Mouse (Mus musculus): ENCODE results near the gene Snf8.

DNA sequence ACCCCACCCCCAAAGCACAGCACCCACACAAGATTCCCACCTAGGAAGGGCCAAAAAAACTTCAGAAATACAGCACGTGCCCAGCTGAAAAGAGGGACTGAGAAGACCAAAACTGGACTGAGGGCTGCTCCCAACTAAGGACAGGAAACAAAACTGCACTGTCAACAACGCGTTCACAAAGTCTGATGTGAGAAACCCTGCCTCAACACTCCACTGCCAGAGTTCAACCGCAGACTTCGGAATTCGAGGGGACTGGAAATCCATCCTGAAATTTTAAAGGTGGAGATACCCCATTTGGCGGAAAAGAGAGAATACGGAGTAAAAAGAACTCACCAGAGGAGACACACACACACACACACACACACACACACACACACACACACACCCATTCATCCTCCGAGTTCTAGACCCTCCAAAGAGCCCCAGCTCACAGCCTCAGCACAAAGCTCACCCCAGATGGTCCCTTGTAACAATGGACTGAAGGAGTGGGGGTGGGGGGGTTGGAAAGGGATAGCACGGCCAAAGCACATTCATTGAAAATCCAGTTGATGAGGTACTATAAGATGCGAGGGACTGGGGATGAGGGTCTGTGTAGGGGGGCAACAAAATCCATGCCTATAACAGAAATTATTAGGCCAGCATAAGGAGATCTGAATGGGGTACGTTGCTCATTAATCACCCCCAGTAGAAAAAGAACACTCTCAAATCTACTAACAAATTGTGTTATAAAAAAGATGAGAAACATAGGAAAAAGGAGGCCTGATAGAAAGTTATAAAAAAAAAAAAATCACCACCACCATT, 31.4 kb upstream of the Snf8 start:
- TF ChIP-seq CTCF (IDR thresholded peaks at IDR 0.05; ENCODE audit: control insufficient read depth, insufficient read depth, low read length), result no peak
- TF ChIP-seq POLR2A (IDR thresholded peaks at IDR 0.05; ENCODE audit: borderline replicate concordance, control insufficient read depth, low read depth, low read length), result no peak
